Mouse (Mus musculus): ENCODE results near the gene Ess2. TPM values are rescaled to one million over a fixed set of nuclear protein-coding genes. Genes with fewer than 3 reads are reported as not detected.

Ess2 gene
- polyA plus RNA-seq, 1 experiment from 2014 or later = 29.5 TPM

- Histone ChIP-seq H3K4me3 (ENCODE audit: low read length) (no peak overlapping the region), H3K4me2 (ENCODE audit: low read depth, low read length) (no peak overlapping the region), H3K9ac (ENCODE audit: low read depth, low read length) (no peak overlapping the region), H3K27ac (ENCODE audit: low read length) (no peak overlapping the region), H3K9me3 (ENCODE audit: control insufficient read depth, low read length) (no peaks in the 10 kb centered on the region), H3K27me3 (replicated peaks; ENCODE audit: control insufficient read depth, insufficient read depth, low read length) (no peaks in the 10 kb centered on the region), H3K4me1 (ENCODE audit: control insufficient read depth, insufficient read depth, low read length) (peaks cover 16% of the 10 kb centered on the region), H3K36me3 (ENCODE audit: control insufficient read depth, insufficient read depth, low read length) (no peaks in the 10 kb centered on the region)
- 60% methylated on average over 3 of the region's 3 CpGs for WGBS
- no peak for ATAC-seq
Measured at GRCm38 (mm10) chr16:17892606-17893005, 18.5 kb downstream of the Ess2 start.

DNA sequence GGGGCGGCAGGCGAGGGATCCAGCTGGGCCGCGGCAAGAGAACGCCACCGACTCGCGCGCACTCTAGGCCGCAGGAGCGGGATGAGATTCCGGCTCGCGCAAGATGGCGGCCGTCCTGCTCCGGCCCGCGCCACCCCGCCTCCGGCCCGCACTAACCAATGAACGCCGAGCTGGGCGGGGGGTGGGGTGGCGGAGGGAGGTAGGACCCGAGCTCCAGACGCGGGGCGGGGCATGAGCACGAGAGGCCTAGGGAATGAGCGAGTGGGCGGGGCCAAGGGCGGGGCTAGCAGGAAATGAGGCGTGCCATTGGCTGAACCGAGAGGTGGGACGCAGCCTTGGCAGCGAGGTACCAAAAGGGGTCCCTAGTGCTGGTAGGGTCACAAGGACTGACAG is 19.6 kb downstream of the Ess2 start, which contains the start of gene Gm20518:
Gene Gm20518 (minus strand): TSS at position 105 of the 393 bp plus-strand sequence.
- peaks cover 16% of the 10 kb centered on the region for H3K4me1 ChIP-seq (ENCODE audit: control insufficient read depth, insufficient read depth, low read length)
- ATAC-seq = peak; percentile 98
- 1% methylated on average over 37 of the region's 38 CpGs for WGBS
- peak within 1 kb of the TSS; percentile 99 for H3K9ac ChIP-seq (ENCODE audit: low read depth, low read length)
- H3K27ac ChIP-seq (ENCODE audit: low read length) = peak within 1 kb of the TSS; percentile 95
- no peaks in the 10 kb centered on the region for H3K36me3 ChIP-seq (ENCODE audit: control insufficient read depth, insufficient read depth, low read length)
- no peaks in the 10 kb centered on the region for H3K27me3 ChIP-seq (replicated peaks; ENCODE audit: control insufficient read depth, insufficient read depth, low read length)
- peak within 1 kb of the TSS; percentile 97 for H3K4me3 ChIP-seq (ENCODE audit: low read length)
- H3K4me2 ChIP-seq (ENCODE audit: low read depth, low read length) = peak within 1 kb of the TSS; percentile 89
- no peaks in the 10 kb centered on the region for H3K9me3 ChIP-seq (ENCODE audit: control insufficient read depth, low read length)

DNA sequence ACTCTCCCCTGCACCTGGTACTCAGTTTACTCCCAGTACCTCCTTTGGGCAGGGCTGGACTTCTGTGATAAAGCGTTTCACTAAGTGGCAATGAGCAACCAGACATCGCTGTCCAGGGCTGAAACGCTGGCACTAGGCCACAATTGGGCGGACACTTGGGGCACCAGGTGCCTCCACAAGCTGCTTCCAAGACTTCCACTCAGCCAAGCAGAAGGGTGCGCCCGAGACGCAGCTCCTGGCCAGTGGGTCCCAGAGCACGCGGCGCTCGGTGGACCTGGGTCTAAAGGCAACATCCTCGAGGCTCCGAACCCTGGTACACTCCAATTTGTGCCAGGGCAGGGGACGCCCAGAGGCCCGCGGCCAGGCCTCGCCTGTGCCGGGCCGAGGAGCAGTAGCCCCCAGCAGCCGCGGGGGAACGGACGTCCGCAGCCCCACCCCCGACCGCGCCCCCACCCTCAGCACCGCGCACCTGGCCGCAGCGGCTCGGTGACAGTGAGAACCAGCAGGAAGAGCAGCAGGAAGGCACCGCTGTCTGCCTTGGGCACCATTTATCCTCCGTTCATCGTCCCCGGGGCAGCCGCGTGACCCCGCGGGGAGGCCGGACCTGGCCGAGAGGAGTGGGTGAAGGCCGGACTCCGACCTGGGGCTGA is 20.1 kb downstream of the Ess2 start:
- H3K9ac ChIP-seq (ENCODE audit: low read depth, low read length) = peak overlapping the region; percentile 99
- peak overlapping the region; percentile 95 for H3K27ac ChIP-seq (ENCODE audit: low read length)
- ATAC-seq = peak; percentile 76
- WGBS = under 1% methylated on average over 44 of the region's 44 CpGs
- H3K4me2 ChIP-seq (ENCODE audit: low read depth, low read length) = peak overlapping the region; percentile 89
- no peaks in the 10 kb centered on the region for H3K9me3 ChIP-seq (ENCODE audit: control insufficient read depth, low read length)
- no peaks in the 10 kb centered on the region for H3K27me3 ChIP-seq (replicated peaks; ENCODE audit: control insufficient read depth, insufficient read depth, low read length)
- no peaks in the 10 kb centered on the region for H3K36me3 ChIP-seq (ENCODE audit: control insufficient read depth, insufficient read depth, low read length)
- peaks cover 16% of the 10 kb centered on the region for H3K4me1 ChIP-seq (ENCODE audit: control insufficient read depth, insufficient read depth, low read length)
- peak overlapping the region; percentile 97 for H3K4me3 ChIP-seq (ENCODE audit: low read length)

- Histone ChIP-seq H3K9ac (ENCODE audit: low read depth, low read length) (peak overlapping the region; percentile 99), H3K36me3 (ENCODE audit: control insufficient read depth, insufficient read depth, low read length) (no peaks in the 10 kb centered on the region), H3K9me3 (ENCODE audit: control insufficient read depth, low read length) (no peaks in the 10 kb centered on the region), H3K27ac (ENCODE audit: low read length) (no peak overlapping the region), H3K4me2 (ENCODE audit: low read depth, low read length) (peak overlapping the region; percentile 89), H3K4me1 (ENCODE audit: control insufficient read depth, insufficient read depth, low read length) (peaks cover 19% of the 10 kb centered on the region), H3K27me3 (replicated peaks; ENCODE audit: control insufficient read depth, insufficient read depth, low read length) (no peaks in the 10 kb centered on the region), H3K4me3 (ENCODE audit: low read length) (peak overlapping the region; percentile 97)
- 34% methylated on average over 2 of the region's 2 CpGs for WGBS
- ATAC-seq = no peak
Measured at GRCm38 (mm10) chr16:17890342-17890727, 20.8 kb downstream of the Ess2 start.

GRCm38 (mm10) chr16:17889689-17890341 is 21.3 kb downstream of the Ess2 start:
- H3K9ac ChIP-seq (ENCODE audit: low read depth, low read length) = peak overlapping the region; percentile 99; the same call in 1 of the 2 replicates

GRCm38 (mm10) chr16:17884116-17884515 is 27.0 kb downstream of the Ess2 start:
- H3K4me1 ChIP-seq (ENCODE audit: control insufficient read depth, insufficient read depth, low read length) = peaks cover 11% of the 10 kb centered on the region
- no peak overlapping the region for H3K9ac ChIP-seq (ENCODE audit: low read depth, low read length)
- no peak overlapping the region for H3K27ac ChIP-seq (ENCODE audit: low read length)
- no peak overlapping the region for H3K4me3 ChIP-seq (ENCODE audit: low read length)
- no peaks in the 10 kb centered on the region for H3K9me3 ChIP-seq (ENCODE audit: control insufficient read depth, low read length)
- no peak overlapping the region for H3K4me2 ChIP-seq (ENCODE audit: low read depth, low read length)
- 70% methylated on average over 6 of the region's 6 CpGs for WGBS
- no peak for ATAC-seq
- no peaks in the 10 kb centered on the region for H3K27me3 ChIP-seq (replicated peaks; ENCODE audit: control insufficient read depth, insufficient read depth, low read length)
- peaks cover 3% of the 10 kb centered on the region; the same call in 1 of the 2 replicates for H3K36me3 ChIP-seq (ENCODE audit: control insufficient read depth, insufficient read depth, low read length)

More at GRCm38 (mm10) chr16:17889689-17890341, 21.3 kb downstream of the Ess2 start:
- Histone ChIP-seq H3K4me1 (ENCODE audit: control insufficient read depth, insufficient read depth, low read length) (peaks cover 19% of the 10 kb centered on the region), H3K4me2 (ENCODE audit: low read depth, low read length) (peak overlapping the region; percentile 89), H3K27ac (ENCODE audit: low read length) (no peak overlapping the region), H3K36me3 (ENCODE audit: control insufficient read depth, insufficient read depth, low read length) (no peaks in the 10 kb centered on the region), H3K9me3 (ENCODE audit: control insufficient read depth, low read length) (no peaks in the 10 kb centered on the region), H3K4me3 (ENCODE audit: low read length) (peak overlapping the region; percentile 97), H3K27me3 (replicated peaks; ENCODE audit: control insufficient read depth, insufficient read depth, low read length) (no peaks in the 10 kb centered on the region)
- WGBS = 85% methylated on average over 6 of the region's 6 CpGs
- ATAC-seq = no peak

DNA sequence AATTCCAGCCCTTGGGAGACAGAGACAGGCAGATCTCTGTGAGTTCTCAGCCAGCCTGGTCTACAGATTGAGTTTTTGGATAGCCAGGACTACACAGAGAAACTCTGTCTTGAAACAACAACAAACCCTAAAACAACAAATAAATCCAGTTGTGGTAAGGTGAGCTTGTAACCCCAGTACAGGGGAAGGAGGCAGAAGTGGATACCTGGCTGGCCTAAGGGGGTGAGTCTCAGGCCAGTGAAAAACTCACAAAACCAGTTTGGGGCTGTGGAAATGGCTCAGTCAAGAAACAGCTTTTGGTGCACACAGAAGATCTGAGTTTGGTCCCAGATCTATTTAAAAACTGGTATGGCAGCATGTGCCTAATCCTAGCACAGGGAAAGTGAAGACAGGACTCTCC is 29.0 kb downstream of the Ess2 start:
- no peak for ATAC-seq
- Histone ChIP-seq H3K27ac (ENCODE audit: low read length) (no peak overlapping the region), H3K4me1 (ENCODE audit: control insufficient read depth, insufficient read depth, low read length) (peaks cover 11% of the 10 kb centered on the region)

DNA sequence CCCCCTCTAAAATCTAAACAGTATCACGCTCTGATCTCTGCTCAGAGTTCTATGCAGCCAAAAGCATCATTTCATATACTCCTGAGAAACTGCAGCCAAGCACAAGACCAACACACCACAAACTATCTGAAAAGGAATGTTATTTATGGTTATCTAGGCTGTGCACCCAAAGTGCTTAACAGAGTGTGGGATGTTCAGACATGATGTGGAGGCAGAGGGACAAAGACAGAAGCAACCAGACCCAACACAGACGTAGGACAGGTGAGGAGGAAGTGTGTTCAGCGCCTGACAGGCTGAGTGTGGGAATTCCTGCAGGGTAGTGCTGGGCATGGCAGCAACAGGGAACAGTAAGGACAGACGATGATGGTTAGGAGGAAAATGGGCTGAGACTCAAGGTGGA is 31.6 kb downstream of the Ess2 start:
- H3K4me2 ChIP-seq (ENCODE audit: low read depth, low read length) = no peak overlapping the region
- H3K36me3 ChIP-seq (ENCODE audit: control insufficient read depth, insufficient read depth, low read length) = peaks cover 3% of the 10 kb centered on the region; the same call in 1 of the 2 replicates
- ATAC-seq = no peak
- H3K9ac ChIP-seq (ENCODE audit: low read depth, low read length) = no peak overlapping the region
- H3K27ac ChIP-seq (ENCODE audit: low read length) = no peak overlapping the region
- H3K27me3 ChIP-seq (replicated peaks; ENCODE audit: control insufficient read depth, insufficient read depth, low read length) = no peaks in the 10 kb centered on the region
- H3K9me3 ChIP-seq (ENCODE audit: control insufficient read depth, low read length) = no peaks in the 10 kb centered on the region
- peaks cover 8% of the 10 kb centered on the region for H3K4me1 ChIP-seq (ENCODE audit: control insufficient read depth, insufficient read depth, low read length)
- WGBS = 78% methylated on average over 4 of the region's 4 CpGs
- no peak overlapping the region for H3K4me3 ChIP-seq (ENCODE audit: low read length)

More for the DNA sequence above, 29.0 kb downstream of the Ess2 start:
- no peaks in the 10 kb centered on the region for H3K9me3 ChIP-seq (ENCODE audit: control insufficient read depth, low read length)
- no peak overlapping the region for H3K4me3 ChIP-seq (ENCODE audit: low read length)
- H3K36me3 ChIP-seq (ENCODE audit: control insufficient read depth, insufficient read depth, low read length) = peaks cover 3% of the 10 kb centered on the region; the same call in 1 of the 2 replicates
- H3K4me2 ChIP-seq (ENCODE audit: low read depth, low read length) = no peak overlapping the region
- no peaks in the 10 kb centered on the region for H3K27me3 ChIP-seq (replicated peaks; ENCODE audit: control insufficient read depth, insufficient read depth, low read length)
- H3K9ac ChIP-seq (ENCODE audit: low read depth, low read length) = no peak overlapping the region

DNA sequence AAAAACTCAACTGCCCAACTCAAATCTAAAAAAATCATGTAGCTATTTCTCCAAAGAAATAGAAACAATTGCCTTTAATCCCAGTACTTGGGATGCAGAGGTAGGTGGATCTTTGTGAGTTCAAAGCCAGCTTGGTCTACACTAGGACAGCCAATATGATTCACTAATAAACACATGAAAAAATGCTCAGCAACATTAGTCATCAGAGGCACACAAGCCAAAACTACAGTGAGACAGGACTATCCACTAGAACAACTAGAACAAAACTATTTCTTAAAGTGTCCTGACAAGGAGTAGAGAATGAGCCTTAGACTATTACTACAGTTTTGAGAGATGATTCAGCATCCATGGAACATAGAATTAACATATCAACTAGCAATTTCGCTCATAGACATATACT is 35.1 kb downstream of the Ess2 start:
- H3K9ac ChIP-seq (ENCODE audit: low read depth, low read length) = no peak overlapping the region
- WGBS = 98% methylated on average over 1 of the region's 1 CpGs
- ATAC-seq = no peak
- no peak overlapping the region for H3K27ac ChIP-seq (ENCODE audit: low read length)
- H3K4me1 ChIP-seq (ENCODE audit: control insufficient read depth, insufficient read depth, low read length) = peaks cover 12% of the 10 kb centered on the region
- no peak overlapping the region for H3K4me2 ChIP-seq (ENCODE audit: low read depth, low read length)
- H3K27me3 ChIP-seq (replicated peaks; ENCODE audit: control insufficient read depth, insufficient read depth, low read length) = no peaks in the 10 kb centered on the region
- no peaks in the 10 kb centered on the region for H3K36me3 ChIP-seq (ENCODE audit: control insufficient read depth, insufficient read depth, low read length)
- H3K4me3 ChIP-seq (ENCODE audit: low read length) = no peak overlapping the region
- no peaks in the 10 kb centered on the region for H3K9me3 ChIP-seq (ENCODE audit: control insufficient read depth, low read length)

All from intestine, embryonic 16.5 days (tissue).